Mouse (Mus musculus) cerebellum, adult 2 months (tissue): ENCODE data around the gene Cacnb1.

Experiments used
- CTCF ChIP-seq: fragments of 200-500 bp; IDR thresholded peaks from 2 replicates; pipeline ENCODE4 v1.5.1; 2011; ENCODE audit warnings: low read depth, mild to moderate bottlenecking, control low read depth, low read length, moderate library complexity, borderline replicate concordance; ENCODE audit not compliant: insufficient read depth
- POLR2A ChIP-seq: fragments of 200-500 bp; IDR thresholded peaks from 2 replicates; pipeline ENCODE4 v1.6.1; 2011; ENCODE audit warnings: low read length, control low read depth, borderline replicate concordance; ENCODE audit not compliant: insufficient read depth

DNA sequence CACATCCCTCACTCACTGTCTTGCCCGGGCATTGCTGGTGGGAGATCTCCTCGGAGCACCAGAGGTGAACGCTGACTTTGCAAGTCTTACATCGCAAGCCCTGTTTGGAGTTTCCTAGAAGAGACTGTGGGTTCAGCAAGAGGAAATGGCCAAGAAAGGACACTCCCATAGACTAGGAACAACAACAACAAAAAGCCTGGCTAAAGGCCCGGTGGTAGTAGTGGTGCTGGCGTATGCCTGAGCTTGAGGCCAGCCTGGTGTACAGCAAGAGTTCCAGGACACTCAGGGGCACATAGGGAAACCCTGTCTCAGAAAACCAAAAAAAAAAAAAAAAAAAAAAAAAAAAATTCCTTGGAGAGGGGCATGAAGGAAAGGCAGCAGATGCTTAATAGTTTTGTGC lies 19.9 kb upstream of the Cacnb1 start:
- TF ChIP-seq POLR2A (no peak), CTCF (no peak)
